Mouse (Mus musculus) hematopoietic stem cell, adult 5-6 weeks (primary cell): ENCODE measurements around the gene Cacnb3. TPM values are rescaled to one million over a fixed set of nuclear protein-coding genes. Genes with fewer than 3 reads are reported as not detected.

Source experiments
- ATAC-seq, 2 experiments: fragments of 125-278 bp in 1 of 2; replicated peaks in 1 of 2; 2 replicates each; pipeline ENCODE4 v1.8.0; 2016 to 2017; ENCODE audit warnings: inconsistent platforms in 2 of 2, mild to moderate bottlenecking in 2 of 2, moderate number of reproducible peaks in 2 of 2, low read depth in 1 of 2, moderate TSS enrichment in 1 of 2; ENCODE audit not compliant: low FRiP score in 2 of 2, poor library complexity in 2 of 2, severe bottlenecking in 2 of 2, insufficient read depth in 1 of 2, low TSS enrichment in 1 of 2
- total RNA-seq: library from RNA; stranded (forward); fragments of 172-1452, 232-1000 nt; gene quantifications from 2 replicates; pipeline ENCODE4 v1.2.3, GENCODE M21; 2017

Gene Cacnb3
- total RNA-seq, 1 experiment from 2014 or later, result not detected

GRCm38 (mm10) chr15:98607557-98607956 is 23.1 kb upstream of the Cacnb3 start:
- no peak for ATAC-seq

- ATAC-seq, result no peak
These were observed 22.4 kb upstream of the Cacnb3 start for GRCm38 (mm10) chr15:98608058-98608783.

- ATAC-seq, result peak in 1 of 2 experiments; percentile 25; a peak in 1 of 4 replicates
These were observed 21.8 kb upstream of the Cacnb3 start for GRCm38 (mm10) chr15:98608784-98609250.

GRCm38 (mm10) chr15:98609331-98610130 is 21.1 kb upstream of the Cacnb3 start, which contains the start of gene Adcy6:
Gene Adcy6, minus strand, starts transcription at chr15:98610076.
- 0 out of 4 replicates have a peak, but pooled peaks have one; percentile 27 to 44 for ATAC-seq

GRCm38 (mm10) chr15:98610131-98610633 is 20.5 kb upstream of the Cacnb3 start:
- no peak for ATAC-seq

GRCm38 (mm10) chr15:98612229-98612628 is 18.4 kb upstream of the Cacnb3 start:
- no peak for ATAC-seq

- ATAC-seq, result no peak
These were observed 16.1 kb upstream of the Cacnb3 start for GRCm38 (mm10) chr15:98614551-98614950.

GRCm38 (mm10) chr15:98614971-98615370 is 15.7 kb upstream of the Cacnb3 start:
- no peak for ATAC-seq

GRCm38 (mm10) chr15:98615751-98616150 is 14.9 kb upstream of the Cacnb3 start:
- no peak for ATAC-seq

- 0 out of 4 replicates have a peak, but pooled peaks of 1 of the 2 experiments have one; percentile 1 for ATAC-seq
These were observed 14.1 kb upstream of the Cacnb3 start for GRCm38 (mm10) chr15:98616362-98617175.

- ATAC-seq, result peak; percentile 48 to 56; a peak in 3 of 4 replicates
These were observed 13.5 kb upstream of the Cacnb3 start for GRCm38 (mm10) chr15:98617176-98617537.

GRCm38 (mm10) chr15:98622199-98622598 is 8.4 kb upstream of the Cacnb3 start:
- no peak for ATAC-seq

- no peak for ATAC-seq
These were observed 7.9 kb upstream of the Cacnb3 start for GRCm38 (mm10) chr15:98622721-98623120.

GRCm38 (mm10) chr15:98623361-98623821 is 7.2 kb upstream of the Cacnb3 start:
- no peak for ATAC-seq

- ATAC-seq, result no peak
These were observed 4.6 kb upstream of the Cacnb3 start for GRCm38 (mm10) chr15:98626078-98626477.

- no peak for ATAC-seq
These were observed 4.0 kb upstream of the Cacnb3 start for GRCm38 (mm10) chr15:98626487-98627212.
